Mouse (Mus musculus) myocyte (in vitro differentiated cells): ENCODE measurements around the gene Syk.

Experiments used
- CEBPB ChIP-seq: IDR thresholded peaks from 2 replicates; pipeline ENCODE4 v1.6.1; 2011; ENCODE audit warnings: mild to moderate bottlenecking, moderate library complexity; ENCODE audit not compliant: poor library complexity, insufficient read depth, severe bottlenecking
- E2F4 ChIP-seq: IDR thresholded peaks from one replicate; pipeline ENCODE4 v1.6.1; 2011; ENCODE audit warnings: mild to moderate bottlenecking, control low read depth, moderate library complexity; ENCODE audit not compliant: insufficient read depth
- MAX ChIP-seq: IDR thresholded peaks from one replicate; pipeline ENCODE4 v1.6.1; 2011; ENCODE audit warnings: low read depth, mild to moderate bottlenecking, control low read depth
- MYOD1 ChIP-seq, 3 experiments: IDR thresholded peaks; one replicate each; pipeline ENCODE4 v1.6.1; 2011; ENCODE audit warnings: control low read depth in 2 of 3, low read depth in 2 of 3, mild to moderate bottlenecking in 2 of 3, moderate library complexity in 1 of 3; ENCODE audit not compliant: insufficient read length in 2 of 3, control insufficient read depth in 1 of 3
- MYOG ChIP-seq, 3 experiments: IDR thresholded peaks; one replicate each; pipeline ENCODE4 v1.6.1; 2011; ENCODE audit warnings: control low read depth in 2 of 3, low read depth in 2 of 3, mild to moderate bottlenecking in 2 of 3; ENCODE audit not compliant: insufficient read length in 2 of 3, control insufficient read depth in 1 of 3, insufficient read depth in 1 of 3
- POLR2A ChIP-seq: IDR thresholded peaks from one replicate; pipeline ENCODE4 v1.6.1; 2011; ENCODE audit warnings: low read depth, mild to moderate bottlenecking, control low read depth, moderate library complexity; ENCODE audit not compliant: insufficient read length
- REST ChIP-seq: IDR thresholded peaks from one replicate; pipeline ENCODE4 v1.6.1; 2011; ENCODE audit warnings: mild to moderate bottlenecking, control low read depth, moderate library complexity; ENCODE audit not compliant: insufficient read depth, insufficient read length
- TCF12 ChIP-seq: IDR thresholded peaks from one replicate; pipeline ENCODE4 v1.6.1; 2011; ENCODE audit warnings: mild to moderate bottlenecking, control low read depth; ENCODE audit not compliant: poor library complexity, insufficient read depth, severe bottlenecking
- TCF3 ChIP-seq: IDR thresholded peaks from one replicate; pipeline ENCODE4 v1.6.1; 2011; ENCODE audit warnings: low read depth, control low read depth; ENCODE audit not compliant: insufficient read length
- USF1 ChIP-seq: IDR thresholded peaks from one replicate; pipeline ENCODE4 v1.6.1; 2011; ENCODE audit warnings: low read depth, mild to moderate bottlenecking, control low read depth, moderate library complexity

GRCm38 (mm10) chr13:52577326-52577920 is 5.5 kb upstream of the Syk start:
- TF ChIP-seq POLR2A (no peak), MYOD1 (IDR thresholded peaks at IDR 0.05; ENCODE audit: control insufficient read depth in 1 of 3, insufficient read length in 2 of 3, low read depth in 2 of 3) (no peak), REST (no peak), TCF12 (no peak), MAX (no peak), USF1 (no peak), E2F4 (no peak), MYOG (IDR thresholded peaks at IDR 0.05; ENCODE audit: control insufficient read depth in 1 of 3, insufficient read depth in 1 of 3, insufficient read length in 2 of 3, low read depth in 2 of 3) (no peak), CEBPB (no peak), TCF3 (no peak)
